Mouse (Mus musculus) lung, adult 2 months (tissue): ENCODE data around the gene Lgals4. TPM values are rescaled to one million over a fixed set of nuclear protein-coding genes. Genes with fewer than 3 reads are reported as not detected.

ENCODE experiments used
- DNase-seq: peaks from one replicate; pipeline ENCODE4 v3.0.0; 2022
- H3K4me1 ChIP-seq: fragments of 200-500 bp; 2 replicates; pipeline ENCODE4 v1.6.1; 2011; ENCODE audit warnings: low read length; ENCODE audit not compliant: control insufficient read depth, insufficient read depth
- H3K4me3 ChIP-seq: fragments of 200-500 bp; replicated peaks from 2 replicates; pipeline ENCODE3; 2011; ENCODE audit warnings: low read depth, mild to moderate bottlenecking, control low read depth, low read length; ENCODE audit errors: extremely low read depth
- CTCF ChIP-seq: fragments of 200-500 bp; IDR thresholded peaks from 2 replicates; pipeline ENCODE4 v1.5.1; 2011; ENCODE audit warnings: mild to moderate bottlenecking, low read length, control low read depth; ENCODE audit not compliant: insufficient read depth
- POLR2A ChIP-seq: fragments of 200-500 bp; IDR thresholded peaks from 2 replicates; pipeline ENCODE4 v1.6.1; 2011; ENCODE audit warnings: low read depth, mild to moderate bottlenecking, control low read depth, low read length, borderline replicate concordance; ENCODE audit errors: extremely low read depth
- WGBS: fragments of 180-500 bp; shearing (Covaris S2); methylation state at CpG from one replicate; pipeline ENCODE4 v1.1.7; 2018; 5-methylcytosine and 5-hydroxymethylcytosine counted together
- polyA plus RNA-seq: library from polyadenylated mRNA; depleted of rRNA; stranded (reverse); fragments of >200 nt; gene quantifications from 2 replicates; pipeline ENCODE4 v1.2.3, GENCODE M21; 2012; rRNA removed

Gene Lgals4
- 19.0 and 25.5 TPM in 2 replicates for polyA plus RNA-seq

DNA sequence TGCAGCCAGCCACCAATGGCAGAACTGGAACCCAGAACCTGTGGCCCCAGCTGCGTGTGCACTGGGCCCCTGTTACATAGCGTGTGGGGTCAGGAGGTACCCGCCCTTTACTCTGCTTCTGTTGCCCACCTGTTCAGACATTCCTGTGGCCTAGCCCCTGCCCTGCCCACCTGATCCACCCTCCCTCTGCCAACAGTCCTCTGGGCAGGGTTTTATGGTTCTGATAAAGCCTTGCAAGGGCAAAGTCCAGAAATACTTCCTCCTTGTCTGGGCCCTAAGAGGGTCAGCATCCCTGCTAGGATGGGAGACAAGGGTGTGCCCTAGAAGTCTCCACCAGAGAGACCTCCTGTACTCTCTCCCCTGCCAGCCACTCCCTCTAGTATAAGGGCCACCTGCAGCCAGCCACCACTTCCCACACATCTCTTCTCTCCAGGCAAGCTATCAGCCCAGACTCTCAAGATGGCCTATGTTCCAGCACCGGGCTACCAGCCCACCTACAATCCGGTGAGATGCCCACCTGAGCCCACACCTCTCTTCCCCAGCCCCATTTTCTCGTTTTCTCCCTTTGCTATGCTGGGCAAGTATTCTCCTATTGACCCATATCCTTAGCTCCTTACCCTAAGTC lies at the start of gene Lgals4:
Gene Lgals4 (plus strand): TSS at position 132 of the 625 bp plus-strand sequence.
- Histone ChIP-seq H3K4me1 (peaks cover 2% of the 10 kb centered on the region; the same call in 1 of the 2 replicates), H3K4me3 (no peak within 1 kb of the TSS)
- WGBS: 82% methylated on average over 6 of the region's 6 CpGs
- no peak for DNase-seq
- TF ChIP-seq CTCF (no peak), POLR2A (no peak)

- peaks cover 3% of the 10 kb centered on the region; the same call in 1 of the 2 replicates for H3K4me1 ChIP-seq
- DNase-seq: no peak
- H3K4me3 ChIP-seq: no peak overlapping the region
- WGBS: 87% methylated on average over 5 of the region's 5 CpGs
- TF ChIP-seq CTCF (no peak), POLR2A (no peak)
These were observed 48.5 kb upstream of the Lgals4 start for GRCm38 (mm10) chr7:28785161-28785560.

- H3K4me3 ChIP-seq: no peak overlapping the region
- H3K4me1 ChIP-seq: no peaks in the 10 kb centered on the region
- TF ChIP-seq CTCF (no peak), POLR2A (no peak)
- WGBS: 87% methylated on average over 9 of the region's 9 CpGs
- no peak for DNase-seq
These were observed 45.8 kb upstream of the Lgals4 start for GRCm38 (mm10) chr7:28787884-28788283.

GRCm38 (mm10) chr7:28788307-28789195 lies 45.1 kb upstream of the Lgals4 start, which contains the start of gene Rinl:
Gene Rinl, plus strand, starts transcription at chr7:28788969.
- Histone ChIP-seq H3K4me1 (no peaks in the 10 kb centered on the region), H3K4me3 (peak within 1 kb of the TSS; percentile 49)
- no peak for DNase-seq
- 52% methylated on average over 5 of the region's 5 CpGs for WGBS
- TF ChIP-seq CTCF: no peak
- TF ChIP-seq POLR2A: no peak

DNA sequence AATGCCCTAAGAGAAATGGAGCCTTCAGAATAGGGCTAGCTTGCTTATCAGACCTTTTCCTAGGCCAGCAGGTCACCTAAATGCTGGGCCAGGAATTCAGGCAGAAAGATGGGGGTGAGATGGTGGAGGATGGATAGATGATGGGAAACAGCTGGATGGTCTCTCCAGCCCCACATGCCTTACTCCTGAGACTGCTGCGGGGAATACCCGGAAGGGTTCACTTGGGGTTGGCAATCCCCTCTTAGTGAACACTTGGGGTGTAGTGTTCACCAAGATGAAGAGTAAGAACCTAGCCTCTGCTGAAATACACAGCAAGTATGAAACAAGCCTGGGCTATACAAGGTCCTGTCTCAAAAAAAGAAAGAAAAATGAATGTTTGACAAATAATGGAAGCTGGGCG lies 44.4 kb upstream of the Lgals4 start:
- Histone ChIP-seq H3K4me1 (no peaks in the 10 kb centered on the region), H3K4me3 (no peak overlapping the region)
- TF ChIP-seq CTCF (no peak), POLR2A (no peak)
- no peak for DNase-seq
- WGBS: 61% methylated on average over 3 of the region's 3 CpGs

GRCm38 (mm10) chr7:28790066-28790806 lies 43.4 kb upstream of the Lgals4 start:
- no peak for DNase-seq
- Histone ChIP-seq H3K4me1 (no peaks in the 10 kb centered on the region), H3K4me3 (no peak overlapping the region)
- TF ChIP-seq POLR2A (no peak), CTCF (no peak)
- WGBS: 63% methylated on average over 8 of the region's 8 CpGs

GRCm38 (mm10) chr7:28791706-28792105 lies 41.9 kb upstream of the Lgals4 start:
- Histone ChIP-seq H3K4me3 (no peak overlapping the region), H3K4me1 (peaks cover 4% of the 10 kb centered on the region; the same call in 1 of the 2 replicates)
- TF ChIP-seq CTCF (no peak), POLR2A (no peak)
- no peak for DNase-seq

GRCm38 (mm10) chr7:28792391-28793185 lies 41.1 kb upstream of the Lgals4 start:
- H3K4me3 ChIP-seq: no peak overlapping the region
- no peak for DNase-seq
- TF ChIP-seq POLR2A (no peak), CTCF (no peak)
- peaks cover 7% of the 10 kb centered on the region for H3K4me1 ChIP-seq
- 68% methylated on average over 14 of the region's 14 CpGs for WGBS
